Mouse (Mus musculus) frontal cortex, postnatal 10 days (tissue): ENCODE measurements around the gene Efcab6.
"Not testable (repeated sequence)": the region's sequence is repeated elsewhere in the genome, so short reads cannot be mapped to it uniquely, and the experiment has no call there.

Experiments
- DNase-seq, 2 experiments: peaks; one replicate each; pipeline ENCODE4 v3.0.0; 2022; ENCODE audit warnings: low spot score in 2 of 2, mixed read lengths in 1 of 2

Efcab6 gene

GRCm38 (mm10) chr15:84065140-84065539 lies at the start of gene Efcab6:
Efcab6 (minus strand) TSS chr15:84065379.
- peak in 1 of 2 experiments; percentile 64 for DNase-seq

GRCm38 (mm10) chr15:84113873-84114272 lies 48.7 kb upstream of the Efcab6 start:
- no peak for DNase-seq

DNA sequence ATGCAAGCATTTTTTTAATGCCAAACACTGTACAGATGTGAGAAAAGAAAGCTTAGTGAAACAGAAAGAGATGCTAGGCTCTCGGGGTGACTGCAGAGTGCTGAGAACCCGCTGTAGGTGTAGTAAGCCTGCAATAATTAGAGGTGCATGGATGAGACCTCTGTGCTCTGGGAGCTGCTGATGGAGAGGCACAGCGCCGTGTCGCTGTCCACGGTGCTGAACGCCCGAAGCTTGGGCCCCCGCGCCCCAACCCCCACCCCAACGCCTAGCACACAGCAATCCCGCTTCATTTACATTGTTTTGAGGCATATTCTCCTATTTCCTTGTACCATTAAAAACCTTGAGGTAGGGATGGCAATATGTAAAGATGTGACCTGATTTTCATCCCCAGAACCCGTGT lies 43.7 kb upstream of the Efcab6 start:
- no peak for DNase-seq

DNA sequence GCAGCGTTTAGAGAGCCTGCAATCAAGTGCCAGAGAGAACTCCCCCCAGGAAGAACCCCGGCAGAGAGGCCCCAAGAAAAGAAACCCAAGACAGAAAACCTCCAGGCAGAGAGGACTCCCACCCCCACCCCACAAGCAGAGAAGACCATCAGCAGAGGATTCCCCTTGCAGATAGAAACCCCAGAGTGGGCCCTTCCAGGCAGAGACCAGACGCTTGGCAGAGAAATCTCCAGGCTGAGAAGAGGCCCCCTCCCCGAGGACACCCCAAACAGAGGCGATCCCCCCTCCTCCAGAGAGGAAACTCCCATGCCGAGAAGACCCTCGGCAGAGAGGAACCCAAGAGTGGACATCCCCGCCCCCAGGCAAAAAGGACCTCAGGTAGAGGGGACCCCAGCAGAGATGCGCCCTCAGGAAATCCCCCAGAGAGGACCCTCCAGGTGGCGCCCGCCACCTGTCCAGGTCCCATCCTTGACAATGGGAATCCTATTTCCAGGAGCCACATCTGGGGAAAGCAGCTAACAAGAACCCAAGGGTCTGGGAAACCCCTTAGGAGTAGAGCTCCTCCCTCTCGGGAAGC lies 40.8 kb upstream of the Efcab6 start:
- no peak for DNase-seq

GRCm38 (mm10) chr15:84105105-84105923 lies 40.1 kb upstream of the Efcab6 start, which contains the start of gene Sult4a1:
Sult4a1 (minus strand) TSS chr15:84105754.
- DNase-seq, result peak; percentile 40 to 61

DNA sequence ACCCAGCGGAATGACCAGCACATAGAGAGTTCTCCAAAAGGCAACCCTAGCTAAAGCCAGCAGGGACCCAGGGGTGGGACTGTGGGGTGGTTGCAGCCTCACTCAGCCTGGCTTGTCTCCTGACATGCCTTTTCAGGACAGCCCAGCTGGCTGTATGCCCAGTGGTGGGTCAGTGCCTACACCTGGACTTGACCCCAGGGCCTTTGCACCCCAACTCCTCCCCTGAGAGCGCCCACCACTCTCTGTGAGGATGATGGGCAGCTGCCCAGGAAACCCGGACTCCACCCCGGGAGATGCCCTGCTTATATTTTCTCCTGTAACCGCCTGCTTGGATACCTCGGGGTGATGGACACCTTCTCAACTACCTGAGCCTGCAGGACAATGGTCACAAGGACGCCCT lies 39.4 kb upstream of the Efcab6 start:
- DNase-seq, result peak in 1 of 2 experiments; percentile 31

DNA sequence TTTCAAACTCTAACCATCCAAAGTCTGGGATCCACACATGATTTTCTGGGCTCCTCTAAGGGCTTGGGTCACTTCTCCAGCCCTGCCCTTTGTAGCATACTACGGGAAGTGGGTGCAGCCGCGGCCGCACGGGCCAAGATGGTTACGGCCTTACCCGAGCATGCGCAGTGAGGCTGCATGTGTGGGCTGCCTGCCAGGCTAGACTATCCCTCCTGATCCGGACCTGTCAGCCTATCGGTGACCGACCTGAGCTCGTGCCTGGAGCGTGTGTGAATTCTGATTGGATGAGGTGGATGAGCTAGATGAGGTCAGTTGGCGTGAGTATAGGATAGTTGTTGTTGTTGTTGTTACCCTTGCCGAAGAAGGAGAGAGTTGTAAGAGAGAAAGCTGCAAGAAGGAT lies 32.4 kb upstream of the Efcab6 start:
- not testable (repeated sequence) for DNase-seq

GRCm38 (mm10) chr15:84096051-84096450 lies 30.9 kb upstream of the Efcab6 start:
- DNase-seq, result no peak

GRCm38 (mm10) chr15:84094921-84095320 lies 29.7 kb upstream of the Efcab6 start:
- no peak for DNase-seq

DNA sequence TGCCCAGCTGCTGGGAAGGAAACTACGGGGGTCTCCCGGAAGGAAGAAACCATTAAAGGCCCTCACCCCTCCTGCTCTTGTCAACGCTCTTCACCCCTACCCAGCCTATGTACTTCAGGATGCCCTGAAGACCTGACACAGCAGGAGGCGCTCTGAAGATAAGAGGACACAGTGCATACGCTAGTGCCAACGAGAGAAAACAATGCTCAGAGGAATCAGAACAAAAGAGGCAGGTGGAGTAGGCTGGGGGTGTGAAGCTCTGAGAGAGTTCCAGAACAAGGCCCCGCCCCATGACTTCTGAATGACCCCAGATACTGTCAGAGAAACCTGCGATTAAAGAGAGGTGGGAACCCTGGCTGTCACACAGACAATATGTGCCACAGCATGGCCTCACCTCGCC lies 21.6 kb upstream of the Efcab6 start:
- no peak for DNase-seq

GRCm38 (mm10) chr15:84086364-84086763 lies 21.2 kb upstream of the Efcab6 start:
- DNase-seq, result no peak

DNA sequence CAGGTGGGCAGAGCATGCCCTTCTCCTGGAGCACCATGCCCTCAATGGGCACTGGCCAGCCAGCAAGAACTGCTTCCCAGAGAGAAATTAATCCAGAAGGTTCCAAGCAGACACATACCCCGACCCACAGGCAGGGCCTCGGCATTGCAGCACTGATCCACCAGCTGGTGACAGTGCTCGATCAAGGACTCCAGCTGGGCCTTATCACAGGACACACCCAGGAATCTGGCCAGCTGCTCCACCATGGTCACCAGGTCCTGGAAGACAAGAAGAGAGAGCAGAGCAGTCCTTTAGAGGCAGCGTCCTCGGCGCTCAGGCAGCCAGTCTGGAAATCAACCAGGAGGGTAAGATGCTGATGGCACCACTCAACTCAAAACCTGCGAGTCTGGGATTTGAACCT lies 14.9 kb upstream of the Efcab6 start:
- DNase-seq, result no peak

- DNase-seq, result no peak
These were observed 14.3 kb upstream of the Efcab6 start for GRCm38 (mm10) chr15:84079519-84079918.

DNA sequence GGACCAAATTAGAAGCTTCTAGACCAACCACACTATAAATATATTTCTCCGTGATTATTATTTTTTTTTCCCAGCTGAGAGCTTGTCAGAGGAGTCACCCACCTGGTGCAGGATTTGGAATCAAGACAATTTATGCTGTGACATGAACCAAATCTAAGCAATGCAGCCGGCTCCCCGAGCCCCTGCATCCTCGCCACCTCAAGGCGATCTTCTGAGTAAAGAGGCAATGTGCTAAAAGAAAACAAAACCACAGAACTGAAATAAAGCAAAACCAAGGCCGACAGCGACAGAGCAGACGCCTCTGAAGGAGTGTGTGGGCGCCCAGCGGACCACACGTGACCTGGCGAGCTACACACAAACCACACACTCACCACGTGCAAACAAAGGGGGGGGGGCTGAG lies 13.5 kb upstream of the Efcab6 start:
- DNase-seq, result no peak

DNA sequence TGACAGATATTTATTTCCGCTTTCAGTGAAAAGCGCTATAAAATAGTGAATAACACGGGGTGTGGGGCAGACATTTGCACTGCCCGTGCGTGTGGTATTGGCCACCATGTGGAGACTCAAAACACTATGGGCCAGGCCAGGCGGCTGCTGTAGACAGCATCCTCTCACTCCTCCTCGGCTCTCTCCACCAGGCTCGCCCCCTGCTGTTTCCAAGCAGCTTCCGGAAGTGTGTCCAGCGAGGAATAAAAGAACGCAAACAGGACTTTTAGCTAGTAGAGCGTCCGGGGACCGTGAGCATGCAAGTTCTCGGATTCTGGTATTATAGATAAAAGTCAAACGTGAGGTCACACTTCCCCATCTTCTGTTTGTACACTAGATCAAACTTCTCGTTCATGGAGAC lies 12.0 kb upstream of the Efcab6 start:
- no peak for DNase-seq

- DNase-seq, result no peak
These were observed 9.6 kb upstream of the Efcab6 start for GRCm38 (mm10) chr15:84074705-84075185.

DNA sequence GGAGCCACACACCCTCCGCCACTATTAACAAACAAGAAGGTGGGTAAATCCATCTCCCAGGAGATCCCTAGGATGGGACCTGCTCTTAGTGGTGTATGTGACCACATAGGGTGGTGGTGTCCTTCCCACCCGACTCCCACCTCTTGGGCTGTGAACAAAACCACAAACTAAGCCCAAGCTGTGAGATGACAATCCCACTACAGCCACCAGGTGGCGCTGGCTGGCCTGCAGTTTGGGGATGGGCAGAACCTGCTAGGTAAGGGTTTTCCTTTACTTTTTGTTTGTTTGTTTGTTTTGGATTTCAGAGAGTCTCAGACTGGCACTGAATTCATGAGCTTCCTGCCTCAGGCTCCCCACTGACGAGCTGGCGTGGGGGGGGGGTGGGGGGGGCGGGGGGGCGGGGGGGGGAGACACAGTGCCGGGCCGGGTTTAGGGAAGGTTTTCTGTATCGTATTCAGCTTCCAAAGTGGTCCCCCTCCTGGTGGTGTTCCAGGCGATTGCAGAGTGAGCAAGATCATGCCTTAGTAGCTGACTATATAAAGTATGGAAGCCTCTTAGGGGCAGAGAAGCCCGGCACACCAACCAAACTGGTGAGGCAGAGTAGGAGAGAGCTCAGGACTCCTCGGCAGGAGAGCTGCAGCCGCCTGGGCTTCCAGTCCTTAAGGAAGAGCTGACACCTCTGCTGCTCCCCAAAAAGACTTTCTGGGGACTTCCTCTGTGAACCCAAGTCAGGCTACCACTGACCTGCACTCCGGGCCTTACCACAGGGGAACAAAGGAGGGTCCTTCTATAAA lies 8.9 kb upstream of the Efcab6 start:
- DNase-seq, result peak in 1 of 2 experiments; percentile 72

DNA sequence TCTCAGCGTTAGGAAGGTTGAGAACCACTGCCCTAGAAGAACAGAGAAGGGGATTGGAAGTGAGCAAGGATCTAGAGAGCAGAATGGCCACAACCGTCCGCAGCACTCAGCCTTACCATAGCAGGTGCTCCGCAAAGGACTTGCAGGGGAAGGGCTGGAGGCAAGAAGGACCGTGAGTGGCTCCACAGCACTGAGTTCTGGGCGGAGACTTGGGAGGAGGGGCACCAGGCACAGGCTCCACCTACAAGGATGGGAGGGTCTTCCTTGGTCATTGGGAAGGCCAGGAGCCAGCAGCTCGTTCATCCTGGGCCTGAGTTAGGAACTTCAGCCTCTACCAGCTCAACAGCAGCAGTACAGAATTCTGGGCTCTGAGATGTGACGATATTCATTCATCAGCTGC lies 7.9 kb upstream of the Efcab6 start:
- DNase-seq, result no peak

DNA sequence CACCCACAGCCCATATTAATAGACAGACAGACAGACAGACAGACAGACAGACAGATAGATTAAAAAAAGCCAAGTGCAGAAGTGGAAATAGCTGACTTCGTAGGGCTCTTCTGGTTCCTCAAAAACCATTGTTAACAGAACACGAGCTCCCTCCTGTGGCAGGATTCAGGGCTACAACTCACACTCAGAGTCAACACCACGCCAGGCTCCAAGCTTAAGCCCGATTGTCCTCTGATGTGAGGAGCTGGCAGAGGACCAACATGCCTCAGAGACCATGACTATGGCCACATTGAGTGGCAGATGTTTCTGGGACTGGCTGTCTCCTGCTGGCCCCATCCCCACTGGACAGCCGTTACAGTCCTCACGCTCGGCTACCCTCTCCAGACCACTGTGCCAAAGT lies 7.0 kb upstream of the Efcab6 start:
- DNase-seq, result peak; percentile 76 to 84

DNA sequence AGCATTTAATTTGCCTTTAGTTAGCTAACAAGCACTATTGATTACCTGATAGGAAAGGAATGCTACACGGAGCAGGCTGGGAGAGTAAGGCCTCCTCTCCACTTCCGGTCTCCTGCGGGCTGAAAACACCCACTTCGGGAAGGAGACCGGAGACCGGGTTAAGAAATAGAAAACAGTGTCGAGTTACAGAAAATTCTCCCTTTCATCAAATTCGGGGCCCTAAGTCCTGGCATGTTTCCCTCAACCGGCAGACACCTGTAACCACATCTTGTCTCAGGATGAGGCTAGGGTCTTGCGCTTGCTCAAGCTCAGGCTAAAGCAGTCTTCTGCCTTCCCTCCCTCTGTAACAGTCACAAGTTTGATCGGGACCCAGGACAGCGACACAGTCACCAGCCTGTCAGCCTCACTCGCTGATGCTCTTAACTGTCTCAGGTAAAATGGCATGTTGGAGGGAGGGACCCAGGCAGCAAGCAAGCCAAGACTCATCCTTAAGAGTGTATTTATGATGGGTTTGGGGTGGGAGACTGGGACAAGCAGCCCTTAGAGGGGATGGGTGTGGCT lies 5.0 kb upstream of the Efcab6 start:
- no peak for DNase-seq

- DNase-seq, result no peak
These were observed 4.4 kb upstream of the Efcab6 start for GRCm38 (mm10) chr15:84069455-84070050.

DNA sequence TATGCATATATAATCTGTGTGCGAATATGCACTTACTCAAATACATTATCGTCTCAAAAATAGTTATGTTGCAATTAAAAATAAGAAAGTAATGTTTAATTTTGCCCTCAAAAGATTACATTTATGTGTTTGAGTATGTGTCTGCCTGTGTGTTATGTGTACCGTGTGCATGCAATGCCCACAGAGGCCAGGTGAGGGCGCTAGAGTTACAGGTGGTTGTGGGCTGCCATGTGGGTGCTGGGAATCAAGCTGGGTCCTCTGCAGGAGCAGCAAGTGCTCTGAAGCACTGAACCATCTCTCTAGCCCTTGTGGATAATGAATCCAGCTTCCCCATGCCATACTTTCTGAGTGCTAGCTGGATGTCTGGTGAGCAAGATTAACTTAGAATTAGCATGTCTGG lies 522 bp upstream of the Efcab6 start:
- DNase-seq, result no peak
